Mouse (Mus musculus) heart, adult 8-10 months (tissue): Measurements from ENCODE around the gene Pfkp. TPM values are rescaled to one million over a fixed set of nuclear protein-coding genes. Genes with fewer than 3 reads are reported as not detected.

Experiments used
- DNase-seq: peaks from one replicate; pipeline ENCODE4 v3.0.0; 2022; ENCODE audit warnings: low spot score
- total RNA-seq, 4 experiments: library from RNA; stranded (reverse); gene quantifications; 2 replicates each; pipeline ENCODE4 v1.2.4; 2022

The Pfkp gene
- total RNA-seq, 4 experiments from 2014 or later, result 27.7 to 47.5 (median 33.5) TPM

DNA sequence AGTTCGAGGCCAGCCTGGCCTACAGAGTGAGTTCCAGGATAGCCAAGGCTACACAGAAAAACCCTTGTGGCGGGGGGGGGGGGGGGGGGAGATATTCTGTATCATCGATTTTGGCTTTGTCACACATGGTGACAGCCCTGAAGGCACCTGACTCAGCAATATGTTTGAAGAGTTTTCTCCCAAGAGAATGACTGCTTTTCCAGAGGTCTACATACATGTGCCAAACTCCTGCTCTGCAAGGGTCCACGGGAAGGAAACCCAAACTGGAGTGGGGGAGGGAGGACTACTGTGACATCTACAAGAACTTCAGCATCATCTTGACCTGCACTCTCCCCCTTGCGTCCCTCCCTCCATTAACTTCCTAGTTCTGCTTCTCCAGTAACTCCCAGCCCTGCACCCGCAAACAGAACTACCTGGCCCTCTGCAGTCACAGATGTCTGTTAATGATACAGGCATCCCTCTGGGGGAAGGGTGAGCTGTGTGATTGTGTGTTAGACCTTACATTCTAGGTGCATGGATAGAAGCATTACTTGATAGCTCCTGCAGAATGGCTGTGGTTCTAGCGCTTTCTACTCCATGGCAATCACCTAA lies 10.9 kb downstream of the Pfkp start:
- no peak for DNase-seq

DNA sequence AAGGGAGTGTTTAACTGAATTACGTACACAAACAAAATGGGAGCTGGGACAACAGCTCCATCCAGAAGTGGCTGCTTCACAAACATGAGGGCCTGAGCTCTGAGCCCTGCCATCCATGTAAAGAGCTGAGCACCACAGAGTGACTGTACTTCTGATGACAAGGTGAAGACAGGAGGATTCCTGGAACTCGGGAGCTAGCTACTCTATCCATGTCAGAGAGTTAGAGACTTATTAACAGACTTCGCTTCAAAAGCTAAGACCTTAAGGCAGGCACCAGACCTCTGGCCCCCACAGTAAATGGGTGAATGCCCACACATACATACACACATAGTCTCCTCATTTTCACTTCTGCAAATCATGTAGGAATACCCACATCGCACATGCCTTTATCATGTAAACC lies 11.6 kb downstream of the Pfkp start:
- DNase-seq, result no peak

DNA sequence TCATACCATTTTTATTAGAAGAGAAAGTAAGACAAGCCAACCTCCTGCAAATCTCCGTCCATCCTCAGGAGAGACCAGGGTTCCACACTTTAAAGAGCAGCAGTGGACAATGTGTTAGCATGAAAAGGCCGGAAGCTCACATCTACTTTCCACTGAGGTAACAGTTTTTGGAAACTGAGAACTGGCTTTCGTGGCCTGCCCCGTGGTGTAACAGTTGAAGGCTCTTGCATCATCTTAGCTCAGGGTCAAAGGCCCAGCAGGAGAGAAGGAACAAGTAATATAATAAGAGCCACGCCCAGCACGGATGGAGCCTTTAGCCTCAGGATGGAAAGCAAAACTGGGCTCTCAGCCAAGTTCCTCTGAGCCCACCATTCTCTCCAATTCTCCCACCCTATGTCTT lies 12.1 kb downstream of the Pfkp start:
- no peak for DNase-seq

DNA sequence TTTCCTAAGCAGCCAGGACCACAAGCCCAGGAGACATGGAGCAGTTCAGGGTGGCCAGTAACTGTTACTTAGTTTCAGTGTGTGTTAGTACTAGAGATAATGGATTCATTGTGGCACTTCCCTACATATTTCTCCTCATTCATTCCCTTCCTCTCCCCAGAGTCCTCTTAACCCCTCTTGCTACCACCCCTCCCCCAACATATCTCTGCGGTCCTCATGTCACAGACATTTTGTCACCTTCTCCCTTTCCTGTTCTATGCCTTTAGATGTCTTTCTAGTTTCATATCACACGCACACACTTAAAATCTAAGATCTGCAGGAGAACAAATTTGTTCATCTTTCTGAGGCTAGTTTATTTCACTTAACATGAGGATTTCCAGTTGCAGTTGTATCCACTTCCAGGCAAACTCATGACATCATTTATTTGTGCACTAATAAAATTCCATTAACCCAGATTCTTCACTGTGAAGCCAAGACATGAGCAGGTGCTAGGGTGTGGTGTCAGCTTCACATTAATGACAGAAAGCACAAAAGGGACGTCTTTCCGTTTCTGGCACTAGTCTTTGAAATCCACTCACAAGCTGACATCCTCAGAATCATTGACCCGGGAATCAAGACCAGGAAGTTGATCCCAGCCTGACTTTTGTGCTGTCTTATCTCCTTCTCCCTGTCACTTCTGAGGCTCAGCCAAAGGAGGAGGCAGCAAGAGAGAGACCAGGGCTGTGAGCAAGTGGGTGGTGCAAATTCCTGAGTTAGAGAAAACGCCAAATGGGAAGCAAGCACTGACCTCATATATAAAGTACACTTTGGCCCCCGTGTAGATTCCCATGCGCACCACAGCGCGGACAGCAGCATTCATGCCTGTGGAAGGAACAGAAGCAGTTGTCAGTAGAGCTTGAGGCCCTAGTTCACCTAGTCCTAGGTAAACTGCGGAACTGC lies 13.2 kb downstream of the Pfkp start:
- peak; percentile 46 for DNase-seq

DNA sequence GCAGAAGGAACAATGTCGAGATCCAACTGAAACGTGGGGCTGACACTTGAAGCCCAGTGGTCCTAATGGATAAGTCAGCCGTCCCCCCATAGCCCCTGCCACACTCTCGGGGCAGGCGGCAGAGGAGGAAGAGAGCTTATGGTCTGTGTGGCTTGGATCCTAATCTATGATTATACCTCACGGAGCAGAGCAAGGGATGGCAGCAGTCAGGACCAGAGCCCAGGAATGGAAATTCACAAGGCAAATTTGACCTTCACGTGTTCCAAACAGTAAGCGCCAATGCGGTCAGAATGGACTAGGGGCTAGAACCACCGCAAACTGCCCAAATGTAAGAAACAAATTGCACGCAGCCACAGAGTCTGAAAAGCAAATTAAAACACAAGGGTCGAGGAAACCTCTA lies 14.5 kb downstream of the Pfkp start:
- no peak for DNase-seq

DNA sequence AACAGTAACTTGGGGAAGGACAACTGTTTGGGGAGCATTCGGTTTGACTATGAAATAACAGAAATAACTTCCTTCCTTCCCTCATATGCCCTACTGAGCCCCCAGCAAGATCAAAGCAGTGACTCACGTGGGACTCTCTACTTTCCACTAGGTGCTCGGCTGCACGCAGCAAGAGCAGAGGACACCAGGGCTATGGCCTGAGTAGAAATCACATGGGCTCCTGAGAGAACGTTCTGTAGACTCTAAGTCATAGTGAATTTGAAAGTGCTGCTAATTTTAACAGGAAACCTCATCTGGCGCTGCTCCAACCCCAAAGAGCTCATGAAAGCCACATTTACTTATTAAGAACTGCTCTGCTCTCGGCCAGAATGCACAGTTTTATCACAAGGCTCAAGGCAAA lies 15.1 kb downstream of the Pfkp start:
- DNase-seq, result peak; percentile 49

DNA sequence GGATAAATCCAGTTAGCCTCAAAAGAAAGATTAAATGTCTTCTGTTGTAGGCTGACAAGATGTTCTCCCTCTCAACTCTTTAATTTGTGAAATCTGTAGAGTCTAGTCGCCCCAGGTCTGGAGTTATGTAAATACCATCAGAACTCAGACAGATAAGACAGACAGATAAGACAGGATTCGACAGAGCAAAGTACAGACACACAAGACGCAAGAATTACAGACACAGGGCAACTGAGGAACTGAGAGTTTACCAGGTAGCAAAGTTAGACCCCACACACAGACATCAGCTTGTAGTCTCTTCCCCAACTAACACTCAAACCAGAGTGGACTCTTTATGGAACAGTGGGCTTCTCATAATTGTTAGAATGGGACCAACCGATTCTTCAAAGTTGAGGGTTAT lies 15.6 kb downstream of the Pfkp start:
- no peak for DNase-seq

DNA sequence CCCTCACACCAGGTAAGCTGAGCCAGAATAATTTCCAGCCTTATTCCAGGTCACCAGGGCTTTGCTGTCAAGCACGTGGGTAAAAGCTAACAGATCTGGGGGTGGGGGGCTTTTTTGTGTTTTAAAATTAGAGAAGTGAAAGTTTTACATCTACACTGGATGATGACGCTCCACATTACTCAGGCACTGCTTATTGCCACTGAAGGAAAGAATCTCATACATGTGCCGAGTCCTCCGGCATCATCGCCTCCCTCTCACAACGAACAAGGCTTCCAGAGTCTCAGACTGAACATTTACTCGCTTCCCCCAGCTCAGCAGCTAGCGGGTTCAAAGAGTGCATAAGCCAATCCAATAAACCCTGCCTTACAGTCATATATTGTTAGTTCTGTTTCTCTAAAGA lies 16.1 kb downstream of the Pfkp start:
- no peak for DNase-seq

DNA sequence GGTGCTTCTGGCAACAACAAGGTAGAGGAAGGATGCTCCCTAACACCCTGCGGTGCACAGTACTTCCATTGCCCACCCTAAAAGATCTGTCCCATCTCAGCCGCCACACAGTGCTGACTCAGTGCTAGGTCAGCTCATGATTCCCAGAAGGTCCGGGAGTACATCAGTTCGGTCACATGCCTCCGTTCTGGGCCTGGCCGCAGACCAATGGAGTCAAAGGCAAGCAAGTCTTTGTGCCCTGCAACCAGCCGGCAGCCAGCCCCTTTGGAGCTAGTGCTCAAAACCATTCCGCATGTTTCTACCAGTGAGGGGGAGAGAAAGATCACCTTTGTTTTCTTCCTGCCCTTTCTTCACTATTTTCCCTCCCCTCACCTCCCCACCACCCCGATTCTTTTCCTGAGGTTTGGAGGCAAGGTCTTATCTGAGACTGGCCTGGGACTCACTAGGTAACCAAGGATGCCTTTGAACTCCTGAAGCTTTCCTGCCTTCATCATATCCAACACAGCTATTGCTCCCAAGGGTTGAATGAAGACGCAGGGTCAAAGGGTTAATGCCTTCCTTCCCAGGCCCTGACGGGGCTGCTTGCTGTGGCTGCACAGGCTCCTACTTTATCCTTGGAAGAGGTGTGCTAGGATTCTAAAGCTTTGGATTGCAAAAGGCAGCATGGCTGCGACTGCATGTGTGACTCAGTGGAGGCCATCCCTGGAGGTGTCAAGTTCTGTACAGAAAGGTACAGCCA lies 16.6 kb downstream of the Pfkp start:
- peak; percentile 42 for DNase-seq

DNA sequence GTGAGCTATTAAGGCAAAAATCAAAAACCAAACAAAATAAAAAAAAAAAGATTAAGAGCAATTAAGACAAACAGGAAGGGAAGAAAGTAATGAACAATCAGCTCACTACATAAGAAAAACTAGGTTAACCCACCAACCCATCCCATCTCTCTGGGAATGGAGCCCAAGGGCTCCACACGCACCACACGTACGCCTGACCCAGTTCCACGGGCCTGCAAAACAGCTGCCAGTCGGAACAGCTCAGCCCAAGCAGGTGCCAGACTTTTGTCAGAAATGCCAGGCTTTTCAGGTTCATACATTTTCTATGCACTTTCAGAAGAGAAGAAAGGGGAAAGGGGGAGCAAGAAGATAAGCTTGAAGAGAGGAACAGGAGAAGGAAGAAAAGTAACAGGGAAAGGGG lies 17.9 kb downstream of the Pfkp start:
- DNase-seq, result no peak

DNA sequence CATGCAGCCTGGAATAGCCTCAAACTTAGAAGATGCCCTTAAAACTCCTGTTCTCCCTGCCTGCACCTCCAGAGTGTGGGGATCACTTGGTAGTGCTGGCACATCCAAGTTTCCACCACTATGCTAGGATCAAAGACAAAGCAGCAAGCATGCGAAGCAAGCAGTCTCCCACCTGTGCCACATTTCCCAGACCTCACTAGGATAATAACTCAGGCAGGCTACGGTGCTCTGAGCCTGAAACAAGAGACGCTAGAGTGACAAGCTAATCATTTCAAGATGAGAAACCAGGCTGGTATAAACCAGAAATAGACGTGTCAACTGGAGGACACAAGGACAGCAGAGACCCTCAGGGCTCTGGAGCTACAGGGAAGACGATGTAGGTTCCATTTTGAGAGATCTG lies 18.6 kb downstream of the Pfkp start:
- no peak for DNase-seq

DNA sequence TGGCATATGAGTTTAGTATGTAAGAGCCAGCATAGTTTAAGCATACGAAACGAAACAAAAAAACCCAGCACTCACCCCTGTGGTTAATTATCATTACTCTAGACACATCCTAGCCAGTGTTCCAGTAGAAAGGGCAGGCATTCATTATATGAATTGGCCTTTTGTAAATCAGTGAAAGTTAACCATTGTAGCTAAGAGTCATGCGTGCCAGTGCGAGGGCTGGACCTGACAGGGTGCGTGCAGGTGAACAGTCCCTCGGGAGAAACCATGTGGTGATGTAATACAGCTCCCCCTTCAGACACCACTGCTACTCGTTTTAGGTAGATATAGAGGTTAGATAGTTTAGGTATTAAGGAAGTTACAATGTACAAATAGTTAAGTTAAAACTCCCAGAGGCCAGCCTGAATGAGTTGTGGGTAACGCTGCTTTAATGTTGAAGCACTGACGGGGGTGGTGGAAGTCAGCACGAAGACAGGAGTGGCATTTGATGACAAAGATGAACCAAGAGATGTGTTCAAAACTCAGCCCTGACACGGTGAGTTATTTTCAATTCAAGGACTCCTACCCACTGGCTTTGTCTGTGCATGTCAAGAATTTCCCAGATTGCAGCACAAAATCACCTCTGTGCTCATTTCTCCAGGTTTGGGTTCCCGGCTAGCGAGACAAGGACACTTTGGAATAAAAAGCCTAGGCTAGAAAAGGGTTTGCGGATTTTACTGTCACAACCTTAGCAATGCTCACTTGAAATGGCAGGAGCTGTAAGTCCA lies 19.4 kb downstream of the Pfkp start:
- no peak for DNase-seq

DNA sequence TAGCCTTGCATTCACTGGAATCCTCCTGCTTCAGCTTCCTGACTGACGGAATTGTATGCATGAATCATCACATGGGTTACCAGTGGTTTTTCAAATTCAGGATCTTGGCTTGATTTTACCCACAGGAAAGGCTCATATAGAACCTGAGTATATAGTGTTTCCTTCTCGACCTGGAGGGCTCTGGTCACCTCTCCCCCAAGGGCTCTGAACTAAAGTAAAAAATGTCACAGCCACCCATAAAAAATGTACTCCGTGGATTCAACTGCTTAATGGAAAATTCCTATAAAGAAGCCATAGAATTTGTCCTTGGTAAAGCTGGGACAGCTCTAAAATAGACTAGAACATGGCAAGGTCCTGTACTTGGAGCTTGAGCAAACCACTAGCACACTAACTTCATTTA lies 20.3 kb downstream of the Pfkp start:
- DNase-seq, result no peak

DNA sequence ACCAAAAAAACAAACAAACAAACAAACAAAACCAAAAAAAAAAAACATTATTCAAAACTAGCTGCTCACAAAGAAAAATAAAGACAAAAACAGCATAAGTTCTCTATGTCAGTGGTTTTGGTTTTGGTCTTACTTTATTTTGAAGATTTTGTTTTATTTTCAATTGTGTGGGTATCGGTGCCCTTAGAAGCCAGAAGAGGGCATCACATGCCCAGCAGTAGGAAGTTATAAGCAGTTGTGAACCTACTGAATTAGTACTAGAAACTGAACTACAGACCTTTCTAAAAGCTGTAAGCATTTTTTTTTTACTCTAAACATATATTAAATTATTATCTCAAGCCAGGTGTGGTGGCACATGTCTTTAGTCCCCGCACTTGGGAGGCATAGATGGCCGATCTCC lies 21.2 kb downstream of the Pfkp start:
- DNase-seq, result no peak

DNA sequence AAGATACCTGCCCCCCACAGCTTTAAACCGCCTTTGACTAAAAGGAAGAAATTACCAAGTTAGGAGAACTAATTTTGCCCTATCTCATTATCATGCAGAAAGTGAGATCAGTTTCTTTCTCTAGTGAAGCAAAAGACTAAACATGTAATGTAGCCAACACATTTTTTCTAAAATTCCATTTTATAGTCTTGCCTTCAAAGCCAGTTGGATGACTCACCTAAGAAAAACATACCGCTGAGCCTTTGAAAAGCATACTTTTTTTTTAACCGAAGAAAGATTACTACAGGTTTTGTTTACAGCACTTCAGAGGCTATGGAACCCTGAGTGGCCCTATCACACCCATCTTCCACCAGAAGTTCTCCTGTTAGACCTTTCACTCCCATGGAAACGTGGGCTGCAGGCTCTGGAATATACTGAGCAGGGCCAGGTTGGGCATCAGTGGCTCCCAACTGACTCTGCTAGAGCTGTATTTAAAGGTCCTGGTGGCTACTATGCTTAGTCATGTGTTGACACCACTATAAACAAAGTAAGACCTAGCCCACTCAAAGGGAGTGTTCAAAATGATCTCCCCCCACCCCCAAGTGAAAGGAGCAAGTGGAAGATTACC lies 22.0 kb downstream of the Pfkp start:
- no peak for DNase-seq

DNA sequence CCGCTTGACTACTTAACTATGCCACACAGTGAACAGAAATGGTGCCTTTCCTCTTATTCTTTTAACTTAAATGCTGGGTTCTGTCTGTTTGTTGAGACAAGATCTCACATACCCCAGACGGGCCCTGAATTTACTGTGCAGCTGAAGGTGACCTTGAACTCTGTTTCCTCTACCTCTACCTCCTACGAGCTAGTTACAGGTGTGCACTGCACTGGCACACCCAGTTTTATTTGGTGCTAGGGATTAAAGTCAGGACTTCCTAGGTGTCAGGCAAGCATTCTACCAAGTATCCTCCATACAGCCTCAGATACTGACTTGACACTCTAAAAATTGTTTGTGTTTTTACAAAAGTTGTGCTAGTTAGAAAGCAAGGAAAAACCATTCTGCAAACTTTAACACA lies 22.6 kb downstream of the Pfkp start:
- DNase-seq, result no peak

DNA sequence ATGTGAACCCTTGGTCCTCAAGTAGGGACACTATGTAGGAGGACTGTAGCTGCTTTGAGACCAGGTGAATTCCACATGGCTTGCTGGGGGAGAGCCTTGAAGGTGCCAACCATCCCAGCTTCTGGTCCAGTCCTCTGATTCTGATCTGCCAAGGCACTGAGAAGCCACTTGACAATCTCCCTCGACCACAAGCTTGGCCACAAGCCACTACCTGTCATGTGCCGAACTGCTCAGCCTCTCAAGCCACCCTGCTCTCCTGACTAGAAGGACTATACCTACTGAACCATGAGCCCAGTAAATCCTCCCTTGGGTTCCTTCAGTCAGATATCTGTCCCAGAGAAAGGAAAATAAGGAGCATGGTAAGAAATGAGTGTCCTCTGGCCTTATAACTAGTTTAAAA lies 24.0 kb downstream of the Pfkp start:
- DNase-seq, result no peak

DNA sequence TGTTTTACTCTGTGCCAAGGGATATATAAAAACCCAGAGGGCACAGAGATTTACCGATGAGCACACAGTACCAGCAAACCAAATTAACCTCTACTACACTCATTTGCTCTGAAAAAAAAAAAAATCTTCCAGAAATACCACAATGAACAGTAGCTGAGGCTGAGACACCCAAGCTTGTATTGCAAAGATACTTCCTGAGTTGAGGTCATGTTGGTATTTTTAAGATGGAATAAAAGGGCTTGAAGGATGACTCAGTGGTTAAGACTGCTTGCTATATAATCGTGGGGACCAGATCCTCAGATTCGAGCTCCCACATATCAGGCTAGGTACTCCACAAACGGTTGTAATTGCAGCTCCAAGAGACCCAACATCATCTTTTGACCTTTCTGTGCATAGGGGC lies 24.5 kb downstream of the Pfkp start:
- no peak for DNase-seq

DNA sequence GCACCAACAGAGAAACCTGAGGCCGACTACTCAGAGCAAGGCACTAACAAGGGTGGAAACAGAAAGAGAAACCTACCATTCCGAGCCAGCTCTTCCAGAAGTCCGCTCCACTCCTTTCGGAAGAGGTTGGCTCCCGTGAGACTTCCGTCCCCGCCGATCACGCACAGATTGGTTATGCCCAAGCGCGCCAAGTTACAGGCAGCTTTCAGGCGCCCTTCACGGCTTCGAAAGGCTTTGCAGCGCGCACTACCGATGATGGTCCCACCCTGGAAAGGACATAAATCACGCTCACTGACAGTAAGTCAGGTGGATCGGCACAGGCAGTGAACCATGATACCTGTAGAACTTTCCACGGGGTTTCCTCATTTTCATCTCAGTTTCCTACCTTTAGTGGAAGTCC lies 26.7 kb downstream of the Pfkp start:
- DNase-seq, result no peak

DNA sequence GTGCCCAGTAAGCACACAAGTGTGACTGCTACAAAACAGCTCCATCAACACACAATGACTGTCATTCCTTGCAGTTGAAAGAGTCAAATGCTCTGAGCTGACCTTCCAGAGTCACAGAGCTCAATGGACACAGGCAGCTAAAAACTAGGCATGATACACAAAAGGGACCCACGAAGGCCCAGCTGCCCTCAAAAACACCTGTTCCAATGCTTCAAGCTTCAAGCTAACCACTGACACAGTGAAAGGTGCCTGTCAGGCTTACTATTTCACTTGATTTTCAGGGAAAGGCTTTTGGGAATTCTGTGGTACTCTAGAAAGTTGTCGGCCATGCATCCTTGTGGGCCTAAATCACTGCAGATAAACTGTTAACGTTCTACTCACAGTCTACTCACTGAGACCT lies 28.3 kb downstream of the Pfkp start:
- DNase-seq, result no peak

DNA sequence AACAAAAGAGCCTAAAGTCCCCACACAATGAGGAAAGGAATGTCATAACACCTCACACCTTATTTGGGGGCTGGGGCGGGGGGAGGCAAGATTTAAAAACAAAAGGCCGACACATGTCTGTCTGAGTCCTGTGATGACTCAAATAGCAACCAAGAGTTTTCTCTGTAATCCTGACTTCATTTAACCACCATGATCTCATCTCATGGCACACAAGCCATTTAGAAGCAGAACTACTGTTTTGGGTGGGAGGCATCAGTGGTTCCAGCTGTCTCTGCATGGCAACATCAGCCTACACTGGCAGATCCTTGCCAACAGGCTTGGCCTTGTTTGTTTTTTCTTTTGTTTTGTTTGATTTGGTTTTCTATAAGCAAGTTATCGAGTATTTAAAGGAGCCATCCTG lies 29.9 kb downstream of the Pfkp start:
- no peak for DNase-seq
